Mouse (Mus musculus) heart, postnatal 4 days (tissue): ENCODE data around the gene Eng. TPM values are rescaled to one million over a fixed set of nuclear protein-coding genes. Genes with fewer than 3 reads are reported as not detected.

ENCODE experiments used
- DNase-seq: peaks from one replicate; pipeline ENCODE4 v3.0.0; 2021
- total RNA-seq, 2 experiments: library from RNA; stranded (reverse); gene quantifications; 2 replicates each; pipeline ENCODE4 v1.2.3; 2021

The Eng gene
- total RNA-seq, 2 experiments from 2014 or later: 149 to 162 TPM

DNA sequence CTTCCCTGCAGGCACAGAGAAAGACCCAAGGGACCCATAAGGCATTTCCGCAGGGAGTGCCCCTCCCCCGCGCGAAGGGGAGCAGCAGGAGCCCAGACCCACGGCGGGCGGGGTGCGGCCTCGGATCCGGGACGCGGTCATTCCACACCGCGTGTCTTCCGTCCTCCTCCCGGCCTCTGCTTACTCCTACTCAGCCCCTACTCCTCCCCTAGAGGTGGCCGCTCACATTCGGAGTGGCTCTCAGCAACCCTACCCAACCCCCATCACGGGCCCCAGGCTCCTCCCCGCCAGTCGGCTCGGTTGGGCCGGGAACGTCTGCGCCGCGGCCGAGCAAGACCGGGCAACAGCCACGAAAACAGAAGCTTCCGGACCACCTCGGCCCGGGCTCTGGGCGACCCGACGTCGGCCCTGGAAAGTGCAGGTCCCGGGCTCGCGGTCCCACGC lies 65.7 kb downstream of the Eng start:
- DNase-seq: peak; percentile 83

DNA sequence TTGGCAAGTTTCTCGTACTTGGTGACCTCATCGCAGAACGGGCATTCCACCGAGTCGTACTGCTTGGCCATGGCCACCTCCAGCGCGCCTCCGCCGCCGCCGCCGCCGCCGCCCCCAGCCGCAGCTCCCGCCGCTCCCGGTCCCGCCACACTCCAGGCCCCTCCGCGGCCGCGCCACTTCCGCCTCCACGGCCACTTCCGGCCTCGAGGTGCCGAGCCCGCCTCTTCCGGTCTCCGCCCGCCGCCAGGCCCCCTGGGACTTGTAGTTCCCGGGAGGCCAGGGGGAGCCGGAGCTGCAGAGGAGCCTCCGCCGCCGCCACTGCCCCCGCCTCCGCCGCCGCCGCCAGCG lies 66.2 kb downstream of the Eng start:
- DNase-seq: peak; percentile 97

- DNase-seq: peak; percentile 96
Measured at GRCm38 (mm10) chr2:32712934-32713817, 66.8 kb downstream of the Eng start, which contains the start of gene Cdk9. Gene Cdk9, minus strand, starts transcription at chr2:32713076.

DNA sequence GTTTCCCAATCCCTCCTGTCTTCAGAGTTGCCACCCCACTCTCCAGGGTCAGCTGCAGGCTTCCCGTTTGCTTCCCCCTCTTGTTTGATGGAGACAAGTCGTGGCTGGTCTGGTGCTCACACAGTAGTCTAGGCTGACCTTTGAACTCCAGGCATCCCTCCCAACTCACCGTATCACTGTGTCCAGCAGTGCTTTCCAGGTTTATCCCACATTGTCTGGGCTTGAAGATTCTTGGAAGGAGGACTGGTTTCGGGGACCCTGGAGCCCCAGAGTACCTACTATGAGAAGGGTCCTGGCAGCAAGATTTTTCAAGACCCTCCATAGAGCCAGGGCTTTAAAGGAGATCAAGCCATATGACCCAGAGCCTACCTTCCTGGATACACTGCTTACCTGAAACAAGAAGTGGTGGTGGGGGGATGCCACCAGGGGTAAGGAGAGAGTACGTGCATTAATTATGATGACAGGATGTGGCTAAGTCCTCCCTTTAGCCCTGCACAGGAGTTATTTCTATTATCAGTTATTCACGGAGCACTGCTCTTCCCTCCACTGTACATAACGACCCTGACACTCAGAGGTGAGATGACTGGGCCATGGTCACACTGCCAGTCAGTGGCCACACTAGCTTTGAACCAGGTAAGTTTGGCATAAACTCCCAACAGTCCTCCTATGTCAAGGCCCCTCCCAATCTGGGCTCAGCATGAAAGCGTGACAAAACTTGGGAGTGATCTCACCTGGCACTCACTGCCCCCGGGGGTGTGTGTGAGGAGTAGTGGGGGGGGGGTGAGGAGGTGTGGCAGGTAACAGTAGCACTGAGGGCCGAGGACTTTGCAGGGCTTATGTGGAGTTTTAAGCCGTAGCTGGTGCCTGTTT lies 68.0 kb downstream of the Eng start:
- DNase-seq: no peak

DNA sequence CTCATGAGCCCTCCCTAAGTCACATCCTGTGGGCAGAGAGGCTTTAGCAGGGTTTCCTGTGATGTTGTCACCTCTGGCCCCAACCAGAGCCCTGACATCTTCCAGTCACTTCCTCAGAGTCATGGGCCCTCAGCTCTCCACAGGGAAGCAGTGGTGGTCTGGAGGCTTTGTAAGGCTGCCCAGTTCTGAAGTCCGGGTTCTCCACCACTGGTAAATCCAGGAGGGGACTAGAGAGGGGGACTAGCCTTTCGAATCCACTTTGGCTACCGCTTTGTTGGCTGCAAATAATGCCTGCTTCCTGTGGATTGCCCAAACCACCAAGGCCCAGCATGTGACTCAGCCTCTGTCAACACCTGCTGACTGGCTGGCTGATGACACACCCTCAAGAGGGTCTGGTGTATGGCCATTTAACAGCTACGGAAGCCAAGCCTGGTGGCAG lies 68.6 kb downstream of the Eng start:
- peak; percentile 45 for DNase-seq

DNA sequence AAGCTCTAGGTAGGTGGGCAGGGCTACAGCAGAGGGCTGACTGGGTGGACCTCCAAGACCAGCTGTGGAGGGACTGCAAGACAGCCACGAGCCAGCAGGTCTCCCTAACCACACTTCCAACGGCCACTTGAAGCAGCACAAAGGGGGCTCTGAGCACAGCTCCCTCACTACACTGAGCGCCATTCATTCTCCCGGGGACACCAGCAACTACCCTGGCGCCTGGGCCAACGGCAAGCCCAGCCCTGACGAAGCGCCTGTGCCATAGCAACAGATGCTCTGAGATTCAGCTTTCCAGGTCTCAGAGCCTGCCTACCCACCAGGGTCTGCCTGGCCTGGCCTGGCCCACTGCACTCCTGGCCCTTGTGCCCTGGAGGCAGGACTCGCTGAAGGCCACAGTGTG lies 72.4 kb downstream of the Eng start:
- no peak for DNase-seq

- DNase-seq: no peak
Measured at GRCm38 (mm10) chr2:32720053-32720452, 73.7 kb downstream of the Eng start.

- peak; percentile 54 for DNase-seq
Measured at GRCm38 (mm10) chr2:32720681-32721229, 74.4 kb downstream of the Eng start, which contains the start of gene Sh2d3c. Gene Sh2d3c, plus strand, starts transcription at chr2:32721055.

DNA sequence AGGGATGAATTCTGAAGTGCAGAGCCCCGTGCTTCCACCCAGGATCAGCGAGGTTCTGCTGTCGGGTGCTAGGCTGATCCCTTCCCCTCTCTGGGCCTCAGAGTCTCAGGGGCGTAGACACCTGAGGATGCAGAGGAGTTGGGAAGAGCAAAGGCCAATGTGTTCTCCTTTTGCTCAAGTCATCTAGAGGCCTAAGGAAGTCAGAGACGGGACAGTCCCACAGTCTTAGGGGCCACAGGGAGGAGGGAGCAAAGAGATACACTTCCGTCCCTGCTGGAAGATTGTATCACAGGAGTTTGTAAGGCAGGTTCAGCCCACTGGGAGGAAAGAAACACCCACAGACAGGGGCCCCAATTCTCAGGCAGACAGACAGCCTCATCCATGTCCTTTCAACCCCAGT lies 75.7 kb downstream of the Eng start:
- no peak for DNase-seq

DNA sequence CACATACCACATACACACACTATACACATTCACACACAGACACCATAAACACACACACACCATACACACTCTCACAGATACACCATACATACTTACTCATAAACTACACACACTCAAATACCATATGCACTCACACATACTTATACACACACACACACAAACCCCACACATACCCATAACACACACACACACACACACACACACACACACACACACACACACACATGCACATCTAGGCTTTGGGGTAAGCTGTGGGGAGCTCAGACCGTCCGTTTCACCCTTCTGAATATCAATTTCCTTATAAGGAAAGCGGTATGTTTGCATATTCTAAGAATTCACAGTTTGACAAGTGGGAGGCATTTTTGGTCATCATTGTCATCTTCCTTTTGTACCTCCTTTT lies 76.2 kb downstream of the Eng start:
- no peak for DNase-seq

DNA sequence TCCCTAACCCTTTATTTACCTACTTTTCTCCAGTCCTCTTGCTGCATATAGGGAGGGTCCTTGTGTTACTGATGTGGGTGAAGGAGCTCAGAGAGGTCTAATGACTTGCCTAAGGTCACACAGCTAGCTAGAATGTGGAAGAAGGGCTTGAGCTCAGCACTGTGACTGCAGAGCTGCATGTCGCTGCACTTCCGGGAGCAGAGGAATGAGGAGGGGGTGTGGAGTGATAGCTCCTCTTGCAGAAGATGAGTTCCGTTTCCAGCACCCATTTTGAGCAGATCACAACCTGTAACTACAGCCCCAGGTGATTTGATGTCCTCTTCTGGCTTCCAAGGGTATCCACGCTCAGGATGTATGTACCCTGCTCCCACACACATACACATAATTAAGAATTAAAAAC lies 77.8 kb downstream of the Eng start:
- no peak for DNase-seq

DNA sequence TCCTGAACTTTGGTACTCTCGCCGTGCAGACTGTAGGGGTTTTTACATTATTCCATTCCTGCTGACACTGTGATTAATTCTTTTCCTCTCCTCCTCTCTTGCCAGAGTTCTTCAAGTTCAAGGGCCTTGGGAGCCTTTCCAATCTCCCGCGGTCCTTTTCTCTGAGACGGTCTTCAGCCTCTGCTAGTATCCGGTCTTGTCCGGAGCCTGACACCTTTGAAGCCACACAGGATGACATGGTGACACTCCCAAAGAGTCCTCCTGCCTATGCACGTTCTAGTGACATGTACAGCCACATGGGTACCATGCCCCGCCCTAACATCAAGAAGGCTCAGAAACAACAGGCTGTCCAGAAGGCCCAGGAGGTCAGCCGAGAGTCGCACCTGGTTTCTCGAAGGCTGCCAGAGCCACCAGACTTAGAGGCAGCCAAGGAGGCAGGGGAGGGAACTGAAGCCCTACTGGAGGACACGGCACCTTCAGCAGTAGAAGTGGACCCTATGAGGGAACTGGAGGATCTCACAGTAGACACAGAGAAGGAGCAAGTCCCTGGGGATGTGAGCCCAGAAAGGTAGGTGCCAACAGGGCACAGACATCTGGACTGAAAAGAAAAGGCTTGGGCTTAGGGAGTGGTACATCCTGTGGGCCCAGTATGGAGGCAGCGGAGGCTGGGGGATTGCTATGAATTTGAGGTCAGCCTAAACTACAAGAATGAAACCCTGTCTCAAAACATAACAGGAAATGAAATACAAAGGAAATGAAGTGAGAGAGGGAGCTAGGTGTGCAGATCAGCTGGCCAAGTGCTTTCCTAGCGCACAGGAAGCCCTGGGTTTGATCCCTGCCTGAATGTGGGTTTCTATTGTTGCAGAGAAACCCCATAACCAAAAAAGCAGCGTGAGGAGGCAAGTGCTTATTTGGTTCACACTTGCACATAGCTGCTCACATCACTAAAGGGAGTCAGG lies 78.7 kb downstream of the Eng start:
- DNase-seq: no peak

GRCm38 (mm10) chr2:32727435-32727834 lies 81.0 kb downstream of the Eng start:
- DNase-seq: peak; percentile 95

DNA sequence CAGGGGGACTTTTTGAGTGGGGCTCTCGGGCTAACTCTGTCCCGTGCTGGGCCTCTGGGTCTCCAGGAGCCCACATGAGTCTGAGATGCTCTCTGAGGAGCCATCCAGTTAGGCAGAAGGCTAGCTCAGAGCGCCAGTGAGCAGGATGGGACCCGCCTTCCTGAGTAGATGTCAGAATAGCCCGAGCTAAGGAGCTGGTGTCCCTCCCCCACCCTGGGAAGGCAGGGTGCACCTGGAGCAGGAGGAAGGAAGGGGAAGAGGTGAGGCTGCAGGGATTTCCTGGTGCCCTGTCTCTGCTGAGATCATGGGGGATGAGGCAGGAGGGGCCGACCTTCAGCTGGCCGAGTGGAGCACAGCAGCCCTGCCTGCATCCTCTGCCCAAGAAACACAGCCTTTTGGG lies 82.1 kb downstream of the Eng start:
- peak; percentile 68 for DNase-seq

- DNase-seq: no peak
Measured at GRCm38 (mm10) chr2:32729547-32729946, 83.2 kb downstream of the Eng start.

- DNase-seq: peak; percentile 73
Measured at GRCm38 (mm10) chr2:32730854-32731253, 84.5 kb downstream of the Eng start.

DNA sequence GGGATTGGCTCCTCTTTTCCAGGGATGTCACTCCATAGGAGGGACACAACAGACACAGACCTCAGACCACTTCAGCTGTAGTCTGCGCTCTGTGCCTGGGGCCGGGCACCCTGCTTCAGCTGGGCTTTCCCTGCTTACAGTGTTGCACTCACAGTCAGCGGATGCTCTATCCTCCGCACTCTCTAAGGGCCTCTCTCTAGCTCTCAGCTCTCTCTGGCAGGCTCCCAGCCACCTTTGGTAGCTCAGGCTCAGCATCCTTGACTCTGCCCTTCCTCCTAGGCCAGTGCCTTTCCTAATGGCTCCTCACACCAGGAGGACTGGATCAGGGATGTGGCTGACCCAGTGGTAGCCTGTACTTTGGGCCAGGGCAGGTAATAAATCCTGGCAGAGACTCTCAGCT lies 85.5 kb downstream of the Eng start:
- peak; percentile 53 for DNase-seq
